Mouse (Mus musculus) frontal cortex, postnatal 36 days (tissue): Measurements from ENCODE around the gene Rgs12.

ENCODE experiments used
- DNase-seq, 2 experiments: peaks; one replicate each; pipeline ENCODE4 v3.0.0; 2022; ENCODE audit warnings: low spot score in 2 of 2

Gene Rgs12

DNA sequence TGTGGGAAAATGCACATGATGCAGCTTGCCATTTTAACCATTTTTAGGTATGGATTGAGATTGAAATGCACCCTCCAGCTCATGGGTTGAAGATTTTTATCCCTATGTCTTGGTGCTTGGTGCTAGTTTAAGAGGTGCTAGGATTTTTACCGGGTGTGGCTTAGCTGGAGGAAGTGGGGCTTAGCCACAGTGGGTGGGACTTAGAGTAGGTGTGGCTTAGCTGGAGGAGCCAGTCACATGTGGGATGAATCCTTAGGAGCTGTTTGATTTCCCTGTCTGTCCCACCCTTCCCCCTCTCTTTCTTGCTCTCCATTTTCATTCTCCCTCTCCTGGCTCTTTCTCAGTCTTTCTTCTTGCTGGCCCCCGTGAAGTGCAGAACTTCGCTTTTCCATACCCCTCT lies 32.5 kb downstream of the Rgs12 start:
- DNase-seq, result no peak

DNA sequence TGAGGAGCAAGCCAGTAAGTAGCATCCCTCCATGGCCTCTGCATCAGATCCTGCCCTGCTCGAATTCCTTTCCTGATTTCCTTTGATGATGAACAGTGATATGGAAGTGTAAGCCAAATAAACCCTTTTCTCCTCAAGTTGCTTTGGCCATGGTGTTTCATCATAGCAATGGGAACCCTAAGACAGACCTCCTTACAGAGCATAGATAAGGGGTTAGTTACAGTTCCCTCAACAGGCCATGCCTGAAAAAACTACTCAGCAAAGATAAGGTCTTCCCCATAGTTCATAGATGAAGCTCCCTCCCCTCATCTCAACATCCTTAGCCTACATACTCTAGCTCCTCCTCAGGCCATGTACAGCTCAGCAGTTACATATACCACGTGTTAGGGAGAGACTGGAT lies 35.7 kb downstream of the Rgs12 start:
- DNase-seq, result no peak

DNA sequence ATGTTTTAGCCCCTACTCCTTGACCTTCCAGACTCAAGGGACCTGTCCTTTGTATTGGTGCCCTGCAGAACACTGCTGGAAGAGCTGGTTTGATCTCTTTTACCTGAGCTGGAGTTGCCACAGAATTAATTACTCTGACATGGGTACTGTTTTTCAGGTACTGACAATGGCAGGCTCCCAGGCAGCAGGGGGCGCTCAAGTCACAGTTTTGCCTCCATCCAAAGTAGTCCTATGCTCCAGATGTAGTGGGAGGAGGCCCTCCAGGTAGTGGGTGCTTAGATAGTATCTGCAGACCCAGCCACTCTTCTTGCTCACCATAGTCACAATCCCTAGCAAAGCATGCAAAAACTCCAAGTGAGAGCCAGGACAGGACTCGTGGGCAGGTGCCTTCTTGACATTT lies 36.6 kb downstream of the Rgs12 start:
- DNase-seq, result peak; percentile 79 to 83

DNA sequence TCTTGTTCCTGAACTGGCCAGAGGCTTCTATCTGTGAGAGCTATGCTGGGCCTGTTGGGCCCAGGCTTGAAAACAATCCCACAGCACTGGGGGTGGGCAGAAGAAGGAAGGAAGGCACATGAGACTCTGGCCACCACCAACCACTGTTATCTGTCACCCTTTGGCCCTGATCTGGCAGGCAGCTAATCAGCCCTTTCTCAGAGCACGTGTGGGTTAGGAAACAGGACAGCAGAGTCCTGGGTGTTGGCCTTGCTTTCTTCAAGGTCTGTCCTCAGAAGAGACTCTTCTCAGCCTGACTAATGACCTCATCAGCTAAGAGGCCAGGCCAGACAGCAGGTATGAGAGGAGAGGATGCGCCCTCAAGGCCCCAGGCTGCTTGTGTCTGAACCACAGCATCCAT lies 38.2 kb downstream of the Rgs12 start:
- DNase-seq, result no peak

DNA sequence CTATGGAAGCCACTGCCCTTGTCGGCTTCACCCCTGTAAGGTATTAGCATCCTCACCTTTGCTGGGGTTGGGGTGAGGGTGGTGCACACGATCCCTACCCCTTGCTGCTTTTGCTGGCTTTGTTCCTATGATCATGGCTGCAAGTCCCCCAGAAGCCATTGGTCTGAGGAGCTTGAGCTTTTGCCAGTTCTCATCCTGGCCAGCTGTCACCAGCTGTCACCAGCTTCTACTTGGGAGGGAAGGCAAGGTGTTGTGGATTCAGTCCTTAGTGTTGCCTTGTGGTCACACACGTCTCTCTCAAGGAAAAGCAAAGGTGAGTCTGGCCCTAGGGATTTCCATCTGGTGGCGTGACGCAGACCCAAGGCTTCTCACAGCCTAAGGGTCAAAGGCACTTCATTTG lies 39.4 kb downstream of the Rgs12 start:
- DNase-seq, result no peak

DNA sequence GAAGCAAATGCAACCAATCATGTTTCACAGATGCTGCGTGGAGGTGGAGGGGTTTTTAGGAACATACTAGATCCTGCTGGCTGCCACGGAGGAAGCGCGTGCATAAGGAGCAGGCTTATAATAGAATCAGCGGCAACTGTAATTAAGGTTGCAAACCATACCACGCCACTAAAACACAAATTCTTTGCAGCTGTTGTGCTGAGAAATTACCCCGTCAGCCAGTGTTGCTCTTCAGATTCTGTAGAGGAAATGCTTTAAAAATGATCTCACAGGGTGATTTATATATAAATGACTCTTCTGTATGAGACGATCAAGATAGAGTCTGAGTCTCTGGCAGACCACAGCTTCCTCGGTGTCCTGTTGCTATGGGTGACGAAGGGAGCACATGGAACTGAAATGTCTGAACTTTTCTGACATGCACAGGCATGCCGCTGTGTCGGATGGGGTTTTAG lies 40.1 kb downstream of the Rgs12 start:
- peak; percentile 61 to 80 for DNase-seq

DNA sequence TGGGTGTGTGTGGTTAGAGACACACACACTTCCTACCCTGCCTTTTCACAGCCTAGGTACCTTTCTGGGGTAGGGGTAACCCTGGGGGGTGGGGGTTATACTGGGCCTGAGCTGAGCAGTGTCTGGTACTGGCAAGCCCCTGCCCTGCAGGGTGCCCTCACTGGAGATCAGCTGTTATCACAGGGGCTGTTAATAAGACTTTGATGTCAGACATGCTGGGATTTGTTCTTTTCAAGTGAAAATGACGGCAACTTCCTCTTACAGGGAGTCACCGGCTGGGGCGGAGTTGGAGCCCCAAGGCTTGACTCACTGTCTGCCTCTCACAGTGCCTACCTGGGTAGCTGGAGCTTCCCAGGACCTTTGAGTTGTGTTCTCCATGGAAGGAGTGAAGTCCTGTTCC lies 49.5 kb downstream of the Rgs12 start:
- DNase-seq, result no peak

DNA sequence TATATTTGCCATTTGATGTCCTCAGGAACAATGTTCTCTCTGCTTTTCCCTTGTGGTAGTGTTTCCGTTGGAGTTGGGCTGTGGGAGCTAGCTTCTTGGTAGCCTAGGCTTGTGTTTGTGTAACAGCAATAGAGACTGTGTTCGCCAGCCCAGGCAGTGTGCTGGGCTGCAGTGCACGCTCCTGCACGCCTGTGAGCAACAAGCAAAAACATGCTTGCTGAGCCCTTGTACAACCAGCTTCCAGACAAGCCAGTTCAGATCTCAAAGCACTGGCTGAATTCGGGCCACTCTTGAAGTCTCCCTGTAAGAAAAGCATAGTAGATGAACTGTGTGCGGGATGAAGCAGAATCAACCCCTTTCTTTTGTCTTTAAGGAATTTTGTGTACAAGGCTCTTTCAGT lies 50.0 kb downstream of the Rgs12 start:
- DNase-seq, result no peak

DNA sequence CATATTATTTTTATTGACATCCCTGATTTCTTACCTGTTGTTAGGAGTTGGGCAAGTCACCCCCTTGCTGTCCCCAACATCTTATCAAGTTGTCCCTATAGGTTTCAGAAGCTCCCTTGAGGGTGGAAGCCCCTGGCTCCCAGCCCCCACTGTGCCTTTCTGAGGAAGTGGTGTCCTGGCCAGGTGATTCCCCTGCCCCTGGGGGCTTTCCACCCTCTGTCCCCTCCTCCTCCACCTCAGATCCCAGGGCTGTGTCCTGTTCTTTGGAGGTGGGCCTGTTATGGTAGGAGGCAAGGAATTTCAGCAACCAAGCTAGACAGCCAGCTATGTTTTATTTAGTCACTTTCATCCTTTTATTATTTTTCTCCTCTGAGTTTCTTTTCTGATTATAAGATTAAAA lies 51.1 kb downstream of the Rgs12 start:
- DNase-seq, result no peak

DNA sequence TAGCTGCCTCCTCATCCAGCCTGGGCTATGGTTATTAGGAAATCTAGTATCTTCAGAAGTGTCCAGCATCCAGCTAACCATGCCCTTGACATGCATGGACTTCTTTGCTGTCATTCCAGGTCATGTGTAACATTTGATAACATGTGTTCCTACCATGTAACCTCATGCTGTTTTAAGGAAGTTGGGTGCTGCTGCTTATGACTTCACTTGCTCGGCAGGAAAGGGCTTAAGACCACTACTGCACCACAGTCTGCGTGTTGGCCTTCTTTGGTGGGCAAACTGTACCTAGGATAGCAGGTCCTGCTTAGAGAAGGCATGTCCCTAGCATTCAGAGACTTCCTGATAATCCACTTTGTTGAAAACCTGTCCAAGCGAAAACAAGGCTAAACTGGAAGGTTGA lies 51.9 kb downstream of the Rgs12 start:
- no peak for DNase-seq

DNA sequence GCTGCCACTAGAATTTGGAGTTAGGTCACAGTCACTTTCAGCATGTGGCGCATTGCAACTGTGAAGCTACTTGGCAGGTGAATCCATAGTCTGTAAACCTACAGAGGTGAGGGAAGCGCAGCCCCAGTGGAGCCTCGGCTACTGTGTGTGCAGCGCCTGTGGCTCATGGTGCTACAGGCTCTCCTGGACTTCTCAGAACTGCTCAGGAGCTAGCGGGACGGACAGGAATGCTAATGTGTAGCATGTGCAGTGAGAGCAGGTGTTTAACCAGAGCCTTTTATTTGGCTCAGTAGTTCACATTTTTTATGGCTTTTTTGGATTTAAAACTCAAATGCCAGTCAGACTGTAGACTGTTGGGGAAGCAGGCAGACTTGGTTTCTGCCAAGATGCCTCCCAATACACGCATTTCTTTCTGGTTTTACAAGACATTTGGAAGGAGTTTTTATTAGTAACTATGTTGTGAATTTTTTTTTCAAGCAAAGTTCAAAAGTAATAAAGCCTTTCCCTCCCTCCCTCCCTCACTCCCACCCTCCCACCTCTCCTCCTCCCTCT lies 54.4 kb downstream of the Rgs12 start:
- no peak for DNase-seq

DNA sequence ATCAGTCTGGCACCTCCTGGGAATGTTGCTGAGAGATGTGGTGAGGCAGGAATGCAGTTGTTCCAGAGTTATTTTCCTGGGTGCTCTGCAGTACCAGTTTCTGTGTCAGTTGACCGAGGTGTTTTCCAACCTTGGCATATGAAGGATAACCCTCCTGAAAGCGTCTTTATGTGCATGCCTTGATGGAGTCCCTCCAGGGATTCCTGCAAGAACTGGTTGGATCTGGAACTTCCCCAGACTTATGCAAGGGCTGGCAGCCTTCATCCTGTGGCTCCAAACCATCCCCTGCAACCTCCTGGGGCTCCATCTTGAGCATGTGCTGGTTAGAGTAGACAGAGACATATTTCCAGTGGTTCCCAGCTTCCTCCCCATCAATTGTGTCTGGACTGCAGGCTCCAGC lies 55.5 kb downstream of the Rgs12 start:
- DNase-seq, result no peak

DNA sequence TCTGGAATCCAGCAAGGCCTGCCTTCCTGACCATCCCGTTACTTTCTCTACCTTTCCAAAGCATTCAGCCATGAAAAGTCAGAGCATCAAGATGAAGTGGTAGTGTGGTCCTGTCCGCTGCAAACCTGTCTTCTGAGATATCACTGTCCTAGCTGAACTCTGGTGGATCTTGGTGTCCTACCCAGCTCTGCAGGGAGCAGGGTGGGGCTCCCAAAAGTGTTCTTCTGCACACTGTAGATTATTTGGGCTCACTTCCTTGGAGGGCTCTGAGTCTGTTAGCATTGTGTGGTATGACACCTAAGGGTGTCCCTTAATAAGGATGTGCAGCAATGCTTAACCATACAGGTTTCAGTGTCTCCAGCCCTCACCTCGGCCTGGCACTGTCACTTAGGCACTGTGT lies 56.4 kb downstream of the Rgs12 start:
- DNase-seq, result no peak

DNA sequence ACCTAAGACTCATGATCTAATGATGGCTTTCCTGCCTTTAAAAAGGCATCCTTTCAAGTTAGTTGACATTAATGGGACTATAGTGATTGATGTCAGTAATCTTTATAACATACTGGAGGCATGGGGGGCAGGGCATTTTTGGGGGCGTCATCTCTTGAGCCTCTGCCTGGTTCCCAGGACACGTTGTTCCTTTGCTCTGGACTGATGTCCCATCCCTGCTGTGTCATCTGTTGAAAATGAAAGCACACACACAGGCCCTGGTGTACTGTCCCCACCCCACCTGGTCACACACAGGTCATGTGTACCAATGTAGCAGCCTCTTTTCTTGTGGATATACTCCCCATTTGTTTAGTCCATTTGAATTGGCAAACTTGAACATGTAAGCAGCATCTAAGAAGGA lies 57.4 kb downstream of the Rgs12 start:
- DNase-seq, result no peak

DNA sequence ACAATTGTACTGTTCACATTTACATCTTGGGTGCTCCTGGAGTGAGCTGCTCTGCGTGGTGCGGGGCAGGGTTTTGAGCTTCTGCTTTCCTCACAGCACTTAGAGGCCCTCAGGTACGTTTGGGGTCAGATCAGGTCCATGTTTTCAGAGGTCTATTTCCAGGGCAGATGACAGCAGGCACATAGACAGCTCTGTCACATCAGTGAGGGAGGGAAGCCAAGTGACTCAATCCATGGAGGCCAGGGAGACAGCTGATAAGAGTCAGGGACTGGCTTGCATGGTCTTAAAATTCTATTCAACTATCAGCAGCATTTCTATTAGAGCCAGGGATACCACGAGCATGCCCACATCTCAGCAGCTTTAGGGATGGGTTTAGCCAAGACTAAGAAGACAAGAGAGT lies 59.9 kb downstream of the Rgs12 start:
- DNase-seq, result no peak

DNA sequence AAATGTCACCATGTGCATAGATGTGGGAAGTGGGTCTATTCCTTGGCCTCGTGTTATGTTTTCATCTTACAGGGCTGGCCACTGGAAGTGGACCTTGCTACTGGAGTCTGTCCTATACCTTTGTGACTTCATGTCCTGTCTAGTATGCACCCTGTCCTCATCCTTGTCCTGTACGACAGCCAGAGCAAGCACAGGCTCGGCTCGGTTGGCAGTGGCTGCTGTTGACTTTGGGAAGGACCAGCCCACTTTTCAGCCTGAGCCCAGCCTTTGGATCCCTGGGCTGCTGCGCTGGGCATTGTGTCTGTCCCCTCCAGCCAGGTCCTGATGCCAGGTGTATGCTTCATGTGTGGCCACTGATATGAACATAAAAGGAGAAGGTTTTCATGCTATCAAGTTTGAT lies 61.4 kb downstream of the Rgs12 start:
- no peak for DNase-seq

DNA sequence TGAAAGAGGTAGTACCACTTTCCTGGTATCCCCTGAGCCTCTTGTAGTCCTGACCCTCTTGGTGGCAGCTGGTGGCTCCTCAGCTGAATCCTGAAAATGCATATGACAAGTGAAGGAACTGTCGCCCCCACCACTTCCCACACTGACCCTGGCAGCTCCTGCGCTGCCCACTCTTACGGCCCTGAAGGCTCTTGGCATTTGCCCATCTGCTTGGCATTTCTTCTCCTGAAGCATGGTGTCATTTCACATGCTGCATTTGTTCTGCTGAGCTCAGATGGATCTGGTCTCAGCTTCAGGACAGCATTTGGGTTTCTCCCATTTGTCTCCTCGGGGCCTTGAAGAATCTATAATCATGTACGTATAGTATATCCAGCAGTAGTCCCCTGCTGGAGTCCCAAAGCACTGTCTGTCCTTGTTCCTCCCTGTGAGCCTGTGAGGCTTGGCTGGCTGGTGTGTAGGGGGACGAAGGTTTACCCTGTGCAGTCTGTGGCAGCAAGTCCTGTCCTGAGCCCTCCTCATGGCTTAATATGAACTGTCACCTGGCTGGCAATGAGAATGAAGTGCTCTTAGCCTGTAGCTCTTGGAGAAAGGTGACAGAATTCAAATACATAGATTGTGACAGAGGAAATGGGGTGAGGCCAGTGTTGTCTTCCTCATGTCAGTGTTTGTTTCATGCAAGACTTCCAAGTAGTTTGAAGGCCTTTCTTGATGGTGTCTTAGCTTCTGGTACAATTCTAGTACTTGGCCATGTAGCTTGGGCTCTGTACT lies 62.1 kb downstream of the Rgs12 start:
- no peak for DNase-seq

DNA sequence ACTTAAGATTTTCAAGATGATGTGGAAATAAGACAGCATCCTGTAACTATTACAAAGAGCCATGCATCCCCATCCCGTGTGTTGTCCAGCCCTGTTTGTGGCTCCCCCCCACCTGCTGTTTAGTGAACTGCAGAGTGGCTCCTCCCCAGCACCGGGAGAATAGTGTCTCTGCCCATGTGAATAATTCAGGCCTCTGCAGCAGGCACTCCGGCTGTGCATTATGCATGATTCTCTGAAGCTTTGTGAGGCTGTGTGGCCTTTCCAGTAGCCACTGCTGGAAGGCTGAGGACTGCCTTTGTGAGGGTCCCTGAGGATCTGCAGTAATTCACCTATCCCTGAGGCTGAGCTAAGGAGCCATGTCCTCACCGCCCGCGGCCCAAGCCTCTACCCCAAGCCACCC lies 64.8 kb downstream of the Rgs12 start:
- no peak for DNase-seq

DNA sequence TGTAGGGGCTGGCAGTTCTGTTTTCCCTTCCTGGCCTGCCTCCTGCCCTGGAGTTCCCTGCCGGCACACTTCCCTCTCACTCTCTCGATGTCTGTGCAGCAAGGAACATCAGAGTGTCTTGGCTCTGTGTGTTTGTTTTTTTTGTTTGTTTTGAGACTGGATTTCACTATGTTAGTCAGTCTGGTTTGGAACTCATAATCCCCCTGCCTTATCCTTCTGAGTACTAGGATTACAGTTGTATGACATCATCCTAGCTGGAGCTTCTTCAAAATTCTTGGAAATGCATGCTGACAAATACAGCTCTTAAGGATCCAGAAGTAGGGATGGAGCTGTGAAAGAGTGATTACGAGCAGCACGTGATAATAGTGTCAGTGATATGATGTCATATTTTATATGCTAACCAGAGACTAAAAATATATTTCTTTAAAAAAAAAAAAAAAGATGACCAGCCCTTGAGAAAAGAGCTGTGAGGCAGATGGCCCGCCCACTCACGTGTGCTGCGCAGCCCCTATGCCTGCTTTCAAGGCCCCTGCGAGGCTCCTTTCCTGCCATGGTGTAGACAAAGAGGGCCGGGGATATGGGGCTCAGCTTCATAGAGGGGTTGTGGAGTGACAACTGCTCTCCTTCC lies 70.5 kb downstream of the Rgs12 start:
- DNase-seq, result peak in 1 of 2 experiments; percentile 48

DNA sequence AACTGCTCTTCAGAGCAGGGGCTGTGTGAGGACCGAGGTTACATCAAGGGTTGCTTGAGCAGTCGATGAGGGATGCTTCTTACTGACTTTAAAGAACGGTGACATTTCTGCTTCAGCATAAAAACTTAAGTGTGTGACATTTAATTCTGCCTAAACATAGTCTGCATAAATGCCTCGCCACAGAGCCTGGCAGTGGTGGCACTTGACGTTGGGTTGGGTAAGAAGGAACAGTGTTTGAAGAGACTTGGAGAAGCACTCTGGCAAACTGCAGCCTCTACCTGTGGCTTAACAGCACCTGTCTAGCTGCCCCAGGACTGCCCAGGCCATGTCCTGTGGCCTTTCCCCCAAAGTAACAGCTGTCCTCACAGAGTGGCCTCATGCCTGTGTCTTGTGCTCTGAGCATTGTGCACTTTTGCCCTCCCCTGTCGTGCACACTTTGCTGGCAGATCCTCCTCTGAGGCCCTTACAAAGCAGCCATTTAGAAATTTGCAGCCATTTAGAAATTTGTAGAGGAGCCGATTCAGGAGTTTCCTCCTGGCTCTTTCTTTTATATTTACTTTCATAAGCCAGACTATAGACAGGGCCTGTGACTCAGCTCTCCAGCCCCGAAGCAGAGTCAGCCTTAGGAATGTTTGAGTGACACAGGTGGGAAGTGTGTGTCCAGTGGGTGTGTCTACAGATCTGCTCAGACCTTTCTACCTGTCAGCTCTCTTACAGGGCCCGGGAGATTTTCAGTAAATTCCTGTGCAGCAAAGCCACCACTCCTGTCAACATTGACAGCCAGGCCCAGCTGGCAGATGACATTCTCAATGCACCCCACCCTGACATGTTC lies 71.4 kb downstream of the Rgs12 start:
- no peak for DNase-seq

DNA sequence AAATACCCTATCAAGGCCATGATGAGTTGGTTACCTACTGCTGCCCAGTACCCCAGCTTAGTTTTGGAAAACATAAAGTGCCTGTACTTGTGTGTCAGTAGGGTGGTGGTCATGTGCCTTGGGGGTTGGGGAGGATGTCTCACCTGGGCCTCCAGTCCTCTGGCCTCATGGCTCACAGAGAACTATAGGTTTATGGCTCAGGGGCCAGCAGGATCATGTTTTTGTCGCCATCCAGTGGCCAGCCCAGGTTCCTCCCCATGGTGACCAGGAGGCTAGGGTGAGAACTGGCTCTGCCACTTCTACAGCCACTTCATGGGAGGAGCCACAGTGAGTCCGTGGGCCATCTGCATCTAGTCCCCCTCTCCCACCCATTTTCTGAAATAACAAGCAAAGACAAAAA lies 75.7 kb downstream of the Rgs12 start:
- peak; percentile 55 to 57 for DNase-seq

DNA sequence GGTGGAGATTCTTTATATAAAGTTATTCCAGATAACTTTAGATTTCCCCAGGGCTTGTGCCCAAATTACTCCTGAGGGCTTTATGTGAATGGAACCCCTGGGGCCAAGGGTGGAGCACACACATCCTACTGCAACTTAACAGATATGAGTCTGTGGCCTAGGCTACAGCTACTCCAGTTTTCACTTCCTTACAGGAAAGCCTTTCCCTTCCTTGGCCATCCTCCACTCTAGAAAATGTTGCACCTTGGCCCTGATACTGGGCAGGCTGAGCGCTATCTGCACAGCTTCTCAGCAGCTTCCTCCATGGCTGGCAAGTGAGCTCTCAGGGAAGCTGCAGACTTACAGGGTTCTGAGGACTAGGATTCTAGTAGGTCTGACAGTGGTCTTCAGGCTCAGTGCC lies 80.1 kb downstream of the Rgs12 start:
- no peak for DNase-seq

DNA sequence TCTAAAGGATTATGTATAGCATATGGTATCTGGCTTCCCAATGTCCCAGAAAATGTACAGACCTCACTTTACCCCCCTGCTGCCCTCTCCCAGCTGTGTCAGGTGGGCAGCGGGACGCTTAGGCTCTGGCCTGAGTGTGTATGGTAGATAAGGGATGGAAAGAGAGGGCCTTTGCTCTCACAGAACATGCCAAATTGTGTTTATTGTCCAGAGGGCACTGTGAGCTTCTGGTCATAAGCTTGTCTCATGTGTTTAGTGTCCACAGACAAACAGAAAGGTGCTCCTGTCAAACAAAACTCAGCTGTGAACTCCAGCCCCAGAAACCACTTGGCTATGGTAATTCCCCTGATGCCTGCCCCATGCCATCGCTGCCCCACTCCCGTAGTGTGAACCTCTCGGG lies 80.5 kb downstream of the Rgs12 start:
- DNase-seq, result no peak
